Comparison of ENCODE assay signal across 23 mouse cellular contexts in genomic region chr16:91403784-91404183, GRCm38 (mm10). TPM values are rescaled to one million over a fixed set of nuclear protein-coding genes. Genes with fewer than 3 reads are reported as not detected.
"Had no signal": no experiment of that assay in that cellular context is flagged by ENCODE, and none has a peak within 500 bp of the region (broad histone marks: within the 10 kb centered on the region; RNA-seq: fewer than 3 reads in every experiment).

No protein-coding gene starts in this region.

- DNase-seq: heart, postnatal 10 days; heart, postnatal 14 days; heart, postnatal 36 days; kidney, adult 11 months; kidney, adult 18-20 months; kidney, adult 2 months; kidney, adult 8-10 months; kidney, adult 9 months; kidney, postnatal 10 days; kidney, postnatal 14 days; kidney, postnatal 25 days; kidney, postnatal 36 days; kidney, postnatal 4 days; layer of hippocampus, adult 9-11 months; layer of hippocampus, postnatal 36 days had no signal

RNA-seq across cellular contexts. Expression of gene Gm21970, which starts 12.3 kb away (rescaled TPM):
- total RNA-seq: heart, postnatal 10 days; heart, postnatal 14 days; heart, postnatal 25 days; hematopoietic stem cell, adult 5-6 weeks; hindbrain, postnatal 0 days; layer of hippocampus, adult 18-20 months; layer of hippocampus, adult 2 months; layer of hippocampus, postnatal 14 days; layer of hippocampus, postnatal 25 days; layer of hippocampus, postnatal 36 days; left cerebral cortex, adult 18-20 months had no signal
